Mouse (Mus musculus) MEL (cell line): ENCODE results near the gene N4bp2l2. TPM values are rescaled to one million over a fixed set of nuclear protein-coding genes. Genes with fewer than 3 reads are reported as not detected.
A peak's percentile ranks its signal among the peaks of the same experiment; 100 is the strongest.
"Not testable (repeated sequence)": the region's sequence is repeated elsewhere in the genome, so short reads cannot be mapped to it uniquely, and the experiment has no call there.

Experiments
- DNase-seq: peaks from one replicate; pipeline ENCODE4 v3.0.0; 2011; ENCODE audit warnings: low read depth, low spot score
- H3K27ac ChIP-seq: 2 replicates; pipeline ENCODE4 v1.5.1; 2012; ENCODE audit warnings: low read depth, mild to moderate bottlenecking, control low read depth, low read length, moderate library complexity; ENCODE audit not compliant: control insufficient read depth
- H3K27me3 ChIP-seq, 2 experiments: fragments of 150-350 bp in 1 of 2; sonication (generic) in 1 of 2; 2 replicates each; pipeline ENCODE4 v1.6.1; 2012; ENCODE audit warnings: low read length in 2 of 2, mild to moderate bottlenecking in 2 of 2, improper control_type of control experiment in 1 of 2, moderate library complexity in 1 of 2; ENCODE audit not compliant: insufficient read depth in 2 of 2, control insufficient read depth in 1 of 2
- H3K36me3 ChIP-seq, 2 experiments: 2 replicates each; pipeline ENCODE4 v1.6.1; 2012 to 2014; ENCODE audit warnings: low read length in 2 of 2, improper control_type of control experiment in 1 of 2, inconsistent platforms in 1 of 2, mild to moderate bottlenecking in 1 of 2; ENCODE audit not compliant: insufficient read depth in 2 of 2, control insufficient read depth in 1 of 2
- H3K4me1 ChIP-seq, 2 experiments: fragments of 150-350 bp in 1 of 2; sonication (generic) in 1 of 2; 2 replicates each; pipeline ENCODE4 v1.6.1; 2012; ENCODE audit warnings: low read length in 2 of 2, improper control_type of control experiment in 1 of 2, mild to moderate bottlenecking in 1 of 2; ENCODE audit not compliant: insufficient read depth in 2 of 2, control insufficient read depth in 1 of 2
- H3K4me3 ChIP-seq, 2 experiments: fragments of 150-350 bp in 1 of 2; sonication (generic) in 1 of 2; 2 replicates each; pipeline ENCODE4 v1.5.1; 2012; ENCODE audit warnings: low read depth in 2 of 2, low read length in 2 of 2, mild to moderate bottlenecking in 2 of 2, moderate library complexity in 2 of 2, control low read depth in 1 of 2, improper control_type of control experiment in 1 of 2; ENCODE audit not compliant: control insufficient read depth in 1 of 2, insufficient read depth in 1 of 2
- H3K79me2 ChIP-seq: 2 replicates; pipeline ENCODE4 v1.6.1; 2012; ENCODE audit warnings: mild to moderate bottlenecking, low read length, moderate library complexity; ENCODE audit not compliant: control insufficient read depth, poor library complexity, insufficient read depth
- H3K9ac ChIP-seq: 2 replicates; pipeline ENCODE4 v1.6.1; 2012; ENCODE audit warnings: low read depth, mild to moderate bottlenecking, control low read depth, low read length, moderate library complexity; ENCODE audit not compliant: control insufficient read depth, poor library complexity, severe bottlenecking
- H3K9me3 ChIP-seq: fragments of 150-350 bp; sonication (generic); replicated peaks from 2 replicates; pipeline ENCODE4 v1.6.1; 2012; ENCODE audit warnings: mild to moderate bottlenecking, low read length, improper control_type of control experiment, moderate library complexity; ENCODE audit not compliant: insufficient read depth
- CHD1 ChIP-seq: IDR thresholded peaks from 2 replicates; pipeline ENCODE4 v1.6.1; 2012; ENCODE audit warnings: low read depth, mild to moderate bottlenecking, inconsistent platforms, low read length, improper control_type of control experiment
- CHD2 ChIP-seq: IDR thresholded peaks from 2 replicates; pipeline ENCODE4 v1.6.1; 2011; ENCODE audit warnings: low read length, improper control_type of control experiment
- E2F4 ChIP-seq: IDR thresholded peaks from 2 replicates; pipeline ENCODE4 v1.6.1; 2011; ENCODE audit warnings: low read depth, low read length, improper control_type of control experiment, borderline replicate concordance
- ELF1 ChIP-seq: IDR thresholded peaks from 2 replicates; pipeline ENCODE4 v1.6.1; 2014; ENCODE audit warnings: low read depth, mild to moderate bottlenecking, inconsistent platforms, low read length, improper control_type of control experiment, moderate library complexity
- GATA1 ChIP-seq: IDR thresholded peaks from 2 replicates; pipeline ENCODE4 v1.6.1; 2011; ENCODE audit warnings: low read depth, low read length, improper control_type of control experiment
- KAT2A ChIP-seq: conservative IDR thresholded peaks from 2 replicates; pipeline ENCODE4 v1.6.1; 2012; ENCODE audit warnings: low read depth, low read length, improper control_type of control experiment, inconsistent platforms
- MAFK ChIP-seq: IDR thresholded peaks from 2 replicates; pipeline ENCODE4 v1.6.1; 2011; ENCODE audit warnings: low read depth, mild to moderate bottlenecking, low read length, improper control_type of control experiment, borderline replicate concordance
- MAX ChIP-seq: IDR thresholded peaks from 2 replicates; pipeline ENCODE4 v1.6.1; 2011; ENCODE audit warnings: low read length, improper control_type of control experiment
- MEF2A ChIP-seq: IDR thresholded peaks from 2 replicates; pipeline ENCODE4 v1.6.1; 2014; ENCODE audit warnings: low read depth, mild to moderate bottlenecking, inconsistent platforms, low read length, improper control_type of control experiment; ENCODE audit not compliant: poor library complexity, insufficient replicate concordance, severe bottlenecking; ENCODE audit errors: extremely low read depth
- MXI1 ChIP-seq: IDR thresholded peaks from 2 replicates; pipeline ENCODE4 v1.6.1; 2011; ENCODE audit warnings: mild to moderate bottlenecking, low read depth, low read length, improper control_type of control experiment
- MYB ChIP-seq: IDR thresholded peaks from 2 replicates; pipeline ENCODE4 v1.6.1; 2011; ENCODE audit warnings: mild to moderate bottlenecking, low read depth, low read length, improper control_type of control experiment
- MYC ChIP-seq: IDR thresholded peaks from 2 replicates; pipeline ENCODE4 v1.6.1; 2011; ENCODE audit warnings: low read depth, mild to moderate bottlenecking, low read length, improper control_type of control experiment, moderate library complexity
- NRF1 ChIP-seq: IDR thresholded peaks from 2 replicates; pipeline ENCODE4 v1.6.1; 2014; ENCODE audit warnings: low read depth, mild to moderate bottlenecking, inconsistent platforms, low read length, improper control_type of control experiment, moderate library complexity; ENCODE audit not compliant: poor library complexity, insufficient read depth, severe bottlenecking
- POLR2A ChIP-seq, 2 experiments: IDR thresholded peaks; 2 replicates each; pipeline ENCODE4 v1.6.1; 2011 to 2012; ENCODE audit warnings: low read length in 2 of 2, mild to moderate bottlenecking in 2 of 2, control low read depth in 1 of 2, improper control_type of control experiment in 1 of 2, low read depth in 1 of 2, moderate library complexity in 1 of 2; ENCODE audit not compliant: control insufficient read depth in 1 of 2, insufficient read depth in 1 of 2, poor library complexity in 1 of 2
- POLR2AphosphoS5 ChIP-seq: IDR thresholded peaks from 2 replicates; pipeline ENCODE4 v1.6.1; 2012; ENCODE audit warnings: low read depth, borderline replicate concordance, mild to moderate bottlenecking, inconsistent platforms, low read length, moderate library complexity, mixed read lengths
- RAD21 ChIP-seq: IDR thresholded peaks from 2 replicates; pipeline ENCODE4 v1.6.1; 2011; ENCODE audit warnings: mild to moderate bottlenecking, low read depth, low read length, improper control_type of control experiment
- SIN3A ChIP-seq: IDR thresholded peaks from 2 replicates; pipeline ENCODE4 v1.6.1; 2012; ENCODE audit warnings: low read length, improper control_type of control experiment, inconsistent platforms
- SMC3 ChIP-seq: IDR thresholded peaks from 2 replicates; pipeline ENCODE4 v1.6.1; 2011; ENCODE audit warnings: low read depth, low read length, improper control_type of control experiment
- TBP ChIP-seq: IDR thresholded peaks from 2 replicates; pipeline ENCODE4 v1.8.0; 2011; ENCODE audit warnings: low read depth, low read length, improper control_type of control experiment
- USF1 ChIP-seq: IDR thresholded peaks from 2 replicates; pipeline ENCODE4 v1.6.1; 2014; ENCODE audit warnings: low read depth, mild to moderate bottlenecking, inconsistent platforms, low read length, improper control_type of control experiment, moderate library complexity
- USF2 ChIP-seq, 2 experiments: IDR thresholded peaks; 2 replicates each; pipeline ENCODE4 v1.6.1; 2011 to 2012; ENCODE audit warnings: improper control_type of control experiment in 2 of 2, low read length in 2 of 2, borderline replicate concordance in 1 of 2, inconsistent platforms in 1 of 2, low read depth in 1 of 2, mild to moderate bottlenecking in 1 of 2; ENCODE audit not compliant: insufficient read depth in 1 of 2
- polyA plus RNA-seq, 2 experiments: library from polyadenylated mRNA; stranded (reverse) in 1 of 2; unstranded in 1 of 2; fragments of >175 nt in 1 of 2; fragments of >200 nt in 1 of 2; gene quantifications; 2 replicates each; pipeline versions ENCODE4 v1.2.1 to v1.2.4; 2012; ENCODE audit warnings: low replicate concordance in 2 of 2, low read depth in 1 of 2; ENCODE audit not compliant: insufficient read length in 2 of 2, insufficient read depth in 1 of 2, missing spikeins in 1 of 2
- total RNA-seq: library from RNA; depleted of rRNA; stranded (reverse); fragments of 300-350 nt; gene quantifications from 2 replicates; pipeline ENCODE4 v1.2.3, GENCODE M21; 2012

Gene N4bp2l2
- total and polyA plus RNA-seq, 3 experiments, result 67.5 to 74.9 TPM; not detected in 1

DNA sequence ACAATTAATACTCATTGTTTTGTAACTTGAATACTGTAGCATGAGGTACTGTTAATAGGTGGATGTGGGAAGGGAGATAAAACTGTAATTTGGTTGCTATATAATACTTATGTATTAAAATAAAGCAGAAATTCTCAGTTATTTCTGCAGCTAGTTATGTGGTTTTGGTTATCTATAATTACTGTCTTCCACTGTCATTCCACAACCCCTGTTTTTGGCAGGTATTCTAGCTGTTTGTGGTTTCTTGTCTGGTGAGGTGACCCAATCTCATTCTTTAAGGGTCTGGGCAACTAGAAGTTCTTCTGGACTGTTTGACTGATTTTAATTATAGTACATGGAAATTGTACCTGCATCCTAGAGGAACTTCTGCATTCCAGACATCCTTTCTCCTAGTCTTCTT is 24.7 kb upstream of the N4bp2l2 start (continued):
- peak; percentile 72; the same call in 1 of the 2 replicates for TF ChIP-seq MAFK
- TF ChIP-seq, all 39 proteins: peak for 13

DNA sequence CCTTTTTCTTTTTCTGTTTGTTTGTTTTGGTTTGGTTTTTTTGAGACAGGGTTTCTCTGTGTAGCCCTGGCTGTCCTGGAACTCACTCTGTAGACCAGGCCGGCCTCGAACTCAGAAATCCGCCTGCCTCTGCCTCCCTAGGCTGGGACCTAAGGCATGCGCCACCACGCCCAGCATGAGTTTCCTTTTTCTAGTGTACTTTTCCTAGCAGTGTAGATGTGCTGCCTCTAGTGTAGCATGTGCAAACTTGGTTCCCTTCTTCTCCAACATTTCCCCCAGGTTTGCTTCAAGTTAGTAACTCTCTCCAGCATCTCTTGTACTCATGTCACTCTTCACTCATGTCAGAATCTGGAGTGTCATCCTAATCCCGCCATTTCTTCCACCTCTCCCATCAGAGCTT is 16.9 kb upstream of the N4bp2l2 start:
- TF ChIP-seq TBP, result peak; percentile 93
- Histone ChIP-seq H3K79me2 (peaks cover 68% of the 10 kb centered on the region), H3K36me3 (peaks cover 0 to 13% of the 10 kb centered on the region in 2 experiments; a peak in 2 of 4 replicates)
- H3K27me3 ChIP-seq, H3K27ac ChIP-seq, H3K9me3 ChIP-seq, H3K4me1 ChIP-seq, H3K9ac ChIP-seq, H3K4me3 ChIP-seq: not testable (repeated sequence)
- peak; percentile 44 for DNase-seq

DNA sequence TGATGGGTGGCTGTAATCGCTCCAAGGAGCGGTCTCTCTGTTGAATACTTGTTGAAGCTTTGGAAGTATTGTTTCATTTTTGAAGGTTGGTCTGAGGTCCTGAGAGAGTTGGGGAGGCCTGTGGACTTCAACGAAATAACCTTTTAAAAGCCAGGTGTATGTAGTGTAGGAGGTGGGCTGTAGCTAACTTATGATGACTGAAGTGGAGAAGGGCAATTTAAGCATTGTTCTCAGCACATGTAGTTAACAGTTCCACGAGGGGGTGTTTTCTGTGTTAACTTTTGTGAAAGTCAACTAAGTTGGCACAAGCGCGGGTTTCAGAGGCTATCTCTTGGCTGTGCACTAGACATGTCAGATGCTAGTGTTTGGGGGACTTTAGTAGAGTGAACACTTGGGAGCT is 8.9 kb upstream of the N4bp2l2 start:
- H3K9ac ChIP-seq, result peak overlapping the region; percentile 100
- H3K36me3 ChIP-seq, result peaks cover 0 to 21% of the 10 kb centered on the region in 2 experiments; a peak in 3 of 4 replicates
- H3K27ac ChIP-seq, result no peak overlapping the region
- peaks cover 0 to 13% of the 10 kb centered on the region in 2 experiments; a peak in 3 of 4 replicates for H3K4me1 ChIP-seq
- H3K27me3 ChIP-seq, result no peaks in the 10 kb centered on the region
- H3K79me2 ChIP-seq, result peaks cover 52% of the 10 kb centered on the region
- DNase-seq, result peak; percentile 64
- H3K4me3 ChIP-seq, result peak overlapping the region; percentile 96
- no peaks in the 10 kb centered on the region for H3K9me3 ChIP-seq
- 0 out of 2 replicates have a peak, but pooled peaks have one; percentile 43 for TF ChIP-seq MXI1
- TF ChIP-seq MYC, result peak; percentile 67
- TF ChIP-seq USF1, result no peak
- 0 out of 2 replicates have a peak, but pooled peaks have one; percentile 9 for TF ChIP-seq CHD1
- no peak for TF ChIP-seq POLR2AphosphoS5
- peak; percentile 14; the same call in 1 of the 2 replicates for TF ChIP-seq SMC3

DNA sequence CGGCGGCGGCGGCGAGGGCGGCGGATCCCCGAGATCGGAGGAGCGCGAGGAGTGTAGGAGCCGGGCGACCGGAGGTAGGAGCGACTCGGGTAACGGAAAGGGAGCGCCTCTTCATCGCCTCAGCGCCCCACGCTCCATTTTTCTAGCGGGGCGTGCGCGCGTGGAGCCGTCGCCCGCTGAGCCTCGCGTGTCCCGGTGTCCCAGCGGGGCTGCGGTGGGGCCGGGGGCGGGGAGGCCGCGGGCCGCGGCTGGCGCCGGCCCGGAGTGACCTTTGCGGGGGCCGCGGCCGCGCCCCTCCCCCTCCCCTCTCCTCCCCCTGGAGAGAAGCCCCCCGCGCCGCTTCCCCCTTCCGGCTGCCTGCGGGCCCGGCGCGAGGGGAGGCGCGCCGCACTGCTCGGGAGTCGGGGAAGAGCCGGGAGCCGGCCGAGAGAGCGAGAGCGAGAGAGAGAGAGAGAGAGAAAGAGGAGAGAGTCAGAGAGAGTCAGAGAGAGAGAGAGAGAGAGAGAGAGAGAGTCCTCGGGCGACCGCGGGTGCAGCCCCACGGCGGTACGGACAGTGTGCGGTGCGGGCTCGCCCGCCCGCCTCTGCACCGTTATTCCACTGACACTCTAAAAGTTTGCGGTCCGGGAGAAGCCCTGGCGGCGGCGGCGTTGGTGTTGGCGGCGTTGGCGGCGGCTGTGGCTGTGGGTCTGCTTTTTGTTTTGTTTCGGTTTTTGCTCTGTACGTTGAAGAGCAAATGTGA is 8.1 kb upstream of the N4bp2l2 start:
- Histone ChIP-seq H3K4me3 (peak overlapping the region; percentile 96), H3K79me2 (peaks cover 44% of the 10 kb centered on the region), H3K9ac (peak overlapping the region; percentile 100), H3K27ac (peak overlapping the region; percentile 79), H3K36me3 (peaks cover 0 to 21% of the 10 kb centered on the region in 2 experiments; a peak in 3 of 4 replicates), H3K4me1 (peaks cover 0 to 13% of the 10 kb centered on the region in 2 experiments; a peak in 3 of 4 replicates), H3K27me3 (no peaks in the 10 kb centered on the region), H3K9me3 (no peaks in the 10 kb centered on the region)
- peak; percentile 69 for DNase-seq
- TF ChIP-seq SIN3A (peak; percentile 25; the same call in 1 of the 2 replicates), E2F4 (no peak), RAD21 (no peak), CHD1 (peak; percentile 13; the same call in 1 of the 2 replicates), NRF1 (no peak), MEF2A (no peak), KAT2A (no peak), ELF1 (no peak), POLR2A (IDR thresholded peaks at IDR 0.05; ENCODE audit: control insufficient read depth in 1 of 2, insufficient read depth in 1 of 2, low read depth in 1 of 2, low read length in 2 of 2, poor library complexity in 1 of 2) (peak; percentile 63 to 71; a peak in 2 of 4 replicates), GATA1 (no peak), MAFK (no peak), CHD2 (no peak), USF2 (IDR thresholded peaks at IDR 0.05; ENCODE audit: borderline replicate concordance in 1 of 2, insufficient read depth in 1 of 2, low read depth in 1 of 2, low read length in 2 of 2) (no peak), SMC3 (peak; percentile 27; the same call in 1 of the 2 replicates), MAX (peak; percentile 3; the same call in 1 of the 2 replicates), MYB (no peak)
